Mouse (Mus musculus) urinary bladder, adult 18-20 months (tissue): ENCODE data around the gene Tor1b.
"Not testable (repeated sequence)": the region's sequence is repeated elsewhere in the genome, so short reads cannot be mapped to it uniquely, and the experiment has no call there.

Experiments
- DNase-seq, 2 experiments: peaks; one replicate each; pipeline ENCODE4 v3.0.0; 2022; ENCODE audit warnings: low spot score in 2 of 2, mixed read lengths in 2 of 2

The Tor1b gene

GRCm38 (mm10) chr2:30931922-30932321, 20.8 kb upstream of the Tor1b start:
- DNase-seq, result no peak

GRCm38 (mm10) chr2:30933032-30933431, 19.7 kb upstream of the Tor1b start:
- DNase-seq, result no peak

GRCm38 (mm10) chr2:30933917-30934450, 18.8 kb upstream of the Tor1b start:
- DNase-seq, result peak; percentile 58 to 68

- DNase-seq, result no peak
Observed at GRCm38 (mm10) chr2:30936808-30937207, 16.0 kb upstream of the Tor1b start.

- DNase-seq, result no peak
Observed at GRCm38 (mm10) chr2:30937731-30938130, 15.0 kb upstream of the Tor1b start.

GRCm38 (mm10) chr2:30938574-30938991, 14.2 kb upstream of the Tor1b start:
- DNase-seq, result no peak

- DNase-seq, result no peak
Observed at GRCm38 (mm10) chr2:30941586-30941985, 11.2 kb upstream of the Tor1b start.

- DNase-seq, result not testable (repeated sequence)
Observed at GRCm38 (mm10) chr2:30942116-30942515, 10.6 kb upstream of the Tor1b start.

GRCm38 (mm10) chr2:30942603-30943011, 10.2 kb upstream of the Tor1b start:
- DNase-seq, result peak in 1 of 2 experiments; percentile 28

GRCm38 (mm10) chr2:30952457-30952823, 319 bp upstream of the Tor1b start:
- no peak for DNase-seq

GRCm38 (mm10) chr2:30954797-30955196, 2.0 kb downstream of the Tor1b start:
- no peak for DNase-seq

- no peak for DNase-seq
Observed at GRCm38 (mm10) chr2:30957511-30957910, 4.8 kb downstream of the Tor1b start.

- DNase-seq, result no peak
Observed at GRCm38 (mm10) chr2:30958726-30959125, 6.0 kb downstream of the Tor1b start.

GRCm38 (mm10) chr2:30959856-30960255, 7.1 kb downstream of the Tor1b start:
- no peak for DNase-seq

GRCm38 (mm10) chr2:30962570-30963254, 10.0 kb downstream of the Tor1b start:
- no peak for DNase-seq

GRCm38 (mm10) chr2:30965627-30966026, 12.9 kb downstream of the Tor1b start:
- no peak for DNase-seq

- DNase-seq, result no peak
Observed at GRCm38 (mm10) chr2:30966826-30967225, 14.1 kb downstream of the Tor1b start.

GRCm38 (mm10) chr2:30967352-30968327, 14.9 kb downstream of the Tor1b start, which contains the start of gene Tor1a:
Tor1a (minus strand) TSS chr2:30967933.
- peak; percentile 84 to 85 for DNase-seq

- DNase-seq, result peak; percentile 96 to 100
Observed at GRCm38 (mm10) chr2:30981790-30982513, 29.2 kb downstream of the Tor1b start, which contains the start of the genes BC005624 and Usp20. BC005624 (minus strand) TSS chr2:30982201. Usp20 (plus strand) TSS chr2:30982279.

GRCm38 (mm10) chr2:30983024-30983423, 30.3 kb downstream of the Tor1b start:
- DNase-seq, result no peak
